Mouse (Mus musculus) megakaryocyte, embryonic 14.5 days (primary cell): Measurements from ENCODE around the gene Slc41a3.

Experiments used
- FLI1 ChIP-seq: IDR thresholded peaks from 2 replicates; pipeline ENCODE4 v1.6.1; 2012; ENCODE audit warnings: low read length, inconsistent platforms, mixed read lengths
- GATA1 ChIP-seq: IDR thresholded peaks from 3 replicates; pipeline ENCODE4 v1.6.1; 2012; ENCODE audit warnings: mixed read lengths, low read length, inconsistent platforms, borderline replicate concordance

- no peak for TF ChIP-seq FLI1
- TF ChIP-seq GATA1, result no peak
Observed at GRCm38 (mm10) chr6:90695754-90696153, 91.2 kb downstream of the Slc41a3 start.
